Mouse (Mus musculus) limb, embryonic 13.5 days (tissue): ENCODE data around the gene Tardbp. TPM values are rescaled to one million over a fixed set of nuclear protein-coding genes. Genes with fewer than 3 reads are reported as not detected.

ENCODE experiments used
- ATAC-seq: fragments of 200-750 bp; cut with Nextera tagmentation; 2 replicates; pipeline ENCODE4 v1.8.0; 2017; ENCODE audit warnings: low read depth, moderate number of reproducible peaks, moderate TSS enrichment; ENCODE audit not compliant: low FRiP score
- H3K27ac ChIP-seq: fragments of 300-500 bp; sonication (generic); 2 replicates; pipeline ENCODE4 v1.5.1; 2015; ENCODE audit warnings: inconsistent platforms, mild to moderate bottlenecking, moderate library complexity
- H3K27me3 ChIP-seq: fragments of 300-500 bp; sonication (generic); 2 replicates; pipeline ENCODE4 v1.6.1; 2015; ENCODE audit warnings: mild to moderate bottlenecking, inconsistent platforms
- H3K36me3 ChIP-seq: fragments of 300-500 bp; sonication (generic); 2 replicates; pipeline ENCODE4 v1.6.1; 2015; ENCODE audit warnings: inconsistent platforms, mild to moderate bottlenecking, moderate library complexity
- H3K4me1 ChIP-seq: fragments of 300-500 bp; sonication (generic); 2 replicates; pipeline ENCODE4 v1.6.1; 2015; ENCODE audit warnings: inconsistent platforms
- H3K4me2 ChIP-seq: fragments of 300-500 bp; sonication (generic); replicated peaks from 2 replicates; pipeline ENCODE4 v1.6.1; 2015; ENCODE audit warnings: inconsistent platforms, mild to moderate bottlenecking, moderate library complexity
- H3K4me3 ChIP-seq: fragments of 300-500 bp; sonication (generic); 2 replicates; pipeline ENCODE4 v1.5.1; 2015; ENCODE audit warnings: moderate library complexity, mild to moderate bottlenecking, inconsistent platforms
- H3K9ac ChIP-seq: fragments of 300-500 bp; sonication (generic); 2 replicates; pipeline ENCODE4 v1.6.1; 2015; ENCODE audit warnings: mild to moderate bottlenecking, inconsistent platforms
- H3K9me3 ChIP-seq: fragments of 300-500 bp; sonication (generic); 2 replicates; pipeline ENCODE4 v1.6.1; 2016; ENCODE audit warnings: inconsistent platforms
- WGBS: fragments of 180-500 bp; shearing (Covaris S2); methylation state at CpG from one replicate; pipeline ENCODE4 v1.1.7; 2015; 5-methylcytosine and 5-hydroxymethylcytosine counted together
- polyA plus RNA-seq: library from polyadenylated mRNA; unstranded; fragments of >200 nt; fragmentation: Nextera tagmentation; extraction: Ambion mirVana; gene quantifications from 2 replicates; pipeline ENCODE4 v1.2.1, GENCODE M21; 2015

The Tardbp gene
- polyA plus RNA-seq, 1 experiment from 2014 or later: 363 TPM

GRCm38 (mm10) chr4:148656691-148657258, 30.0 kb upstream of the Tardbp start:
- 32% methylated on average over 15 of the region's 15 CpGs for WGBS
- Histone ChIP-seq H3K4me2 (no peak overlapping the region), H3K27ac (no peak overlapping the region), H3K4me1 (peaks cover 5% of the 10 kb centered on the region; the same call in 1 of the 2 replicates), H3K4me3 (no peak overlapping the region), H3K27me3 (peaks cover 7% of the 10 kb centered on the region; the same call in 1 of the 2 replicates), H3K9ac (no peak overlapping the region), H3K36me3 (no peaks in the 10 kb centered on the region), H3K9me3 (no peaks in the 10 kb centered on the region)
- no peak for ATAC-seq

- Histone ChIP-seq H3K4me2 (no peak overlapping the region), H3K27ac (no peak overlapping the region), H3K9ac (no peak overlapping the region), H3K9me3 (no peaks in the 10 kb centered on the region), H3K4me1 (peaks cover 4% of the 10 kb centered on the region; the same call in 1 of the 2 replicates), H3K36me3 (no peaks in the 10 kb centered on the region), H3K27me3 (peaks cover 3% of the 10 kb centered on the region; the same call in 1 of the 2 replicates), H3K4me3 (no peak overlapping the region)
- WGBS: 87% methylated on average over 18 of the region's 18 CpGs
- ATAC-seq: no peak
Measured at GRCm38 (mm10) chr4:148654701-148655398, 28.0 kb upstream of the Tardbp start.

GRCm38 (mm10) chr4:148651045-148651444, 24.2 kb upstream of the Tardbp start:
- no peak overlapping the region for H3K27ac ChIP-seq
- H3K4me3 ChIP-seq: no peak overlapping the region
- no peaks in the 10 kb centered on the region for H3K36me3 ChIP-seq
- H3K9me3 ChIP-seq: no peaks in the 10 kb centered on the region
- H3K4me2 ChIP-seq: no peak overlapping the region
- no peak overlapping the region for H3K9ac ChIP-seq
- WGBS: 75% methylated on average over 9 of the region's 9 CpGs
- H3K4me1 ChIP-seq: no peaks in the 10 kb centered on the region
- no peak for ATAC-seq
- H3K27me3 ChIP-seq: no peaks in the 10 kb centered on the region

DNA sequence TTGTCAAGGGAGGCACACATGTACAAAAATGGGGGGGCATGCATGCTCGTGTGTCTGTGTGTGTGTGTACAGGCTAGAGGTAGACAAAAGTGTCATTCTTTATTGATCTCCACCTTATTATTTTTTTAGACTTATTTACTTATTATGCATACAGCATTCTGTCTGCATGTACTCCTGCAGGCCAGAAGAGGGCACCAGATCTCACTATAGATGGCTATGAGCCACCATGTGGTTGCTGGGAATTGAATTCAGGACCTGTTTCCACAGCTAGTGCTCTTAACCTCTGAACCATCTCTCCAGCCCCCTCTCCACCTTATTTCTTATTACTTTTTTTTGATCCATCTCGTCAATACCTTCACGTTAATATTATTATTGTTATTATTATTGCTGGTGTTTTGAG, 22.5 kb upstream of the Tardbp start:
- H3K4me3 ChIP-seq: no peak overlapping the region
- H3K4me2 ChIP-seq: no peak overlapping the region
- no peak for ATAC-seq
- no peak overlapping the region for H3K27ac ChIP-seq
- no peak overlapping the region for H3K9ac ChIP-seq
- no peaks in the 10 kb centered on the region for H3K4me1 ChIP-seq
- 61% methylated on average over 3 of the region's 3 CpGs for WGBS
- H3K27me3 ChIP-seq: no peaks in the 10 kb centered on the region
- H3K9me3 ChIP-seq: no peaks in the 10 kb centered on the region
- no peaks in the 10 kb centered on the region for H3K36me3 ChIP-seq

- Histone ChIP-seq H3K4me1 (0 out of 2 replicates have a peak, but pooled peaks cover 4% of the 10 kb centered on the region), H3K4me2 (no peak overlapping the region), H3K4me3 (no peak overlapping the region), H3K9me3 (no peaks in the 10 kb centered on the region), H3K27ac (no peak overlapping the region), H3K9ac (no peak overlapping the region), H3K36me3 (no peaks in the 10 kb centered on the region), H3K27me3 (no peaks in the 10 kb centered on the region)
- WGBS: 64% methylated on average over 11 of the region's 11 CpGs
- no peak for ATAC-seq
Measured at GRCm38 (mm10) chr4:148646616-148647015, 19.8 kb upstream of the Tardbp start.

DNA sequence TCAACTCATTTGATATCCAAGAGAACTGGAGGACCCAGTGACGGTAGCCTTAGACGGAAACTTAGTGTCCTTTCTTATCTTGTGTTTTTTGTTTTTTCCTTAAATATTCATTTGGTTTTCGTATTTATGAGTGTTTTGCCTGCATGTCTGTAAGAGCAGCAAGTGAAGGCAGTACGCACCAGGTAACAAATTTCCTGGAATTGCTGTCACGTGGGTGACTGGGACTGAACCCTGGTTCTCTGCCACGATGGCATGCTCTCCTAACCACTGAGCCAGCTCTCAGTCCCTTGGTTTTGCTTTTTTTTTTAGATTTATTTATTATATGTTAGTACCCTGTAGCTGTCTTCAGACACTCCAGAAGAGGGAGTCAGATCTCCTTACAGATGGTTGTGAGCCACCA, 18.1 kb upstream of the Tardbp start:
- Histone ChIP-seq H3K4me2 (no peak overlapping the region), H3K4me1 (0 out of 2 replicates have a peak, but pooled peaks cover 4% of the 10 kb centered on the region), H3K36me3 (no peaks in the 10 kb centered on the region), H3K4me3 (no peak overlapping the region), H3K27me3 (no peaks in the 10 kb centered on the region), H3K27ac (no peak overlapping the region), H3K9me3 (no peaks in the 10 kb centered on the region), H3K9ac (no peak overlapping the region)
- 85% methylated on average over 6 of the region's 6 CpGs for WGBS
- ATAC-seq: no peak

GRCm38 (mm10) chr4:148644157-148644511, 17.3 kb upstream of the Tardbp start:
- 0 out of 2 replicates have a peak, but pooled peaks cover 4% of the 10 kb centered on the region for H3K4me1 ChIP-seq
- no peak overlapping the region for H3K27ac ChIP-seq
- H3K36me3 ChIP-seq: no peaks in the 10 kb centered on the region
- no peaks in the 10 kb centered on the region for H3K27me3 ChIP-seq
- peak; percentile 44; the same call in 1 of the 2 replicates for ATAC-seq
- H3K4me2 ChIP-seq: peak overlapping the region; percentile 51
- no peaks in the 10 kb centered on the region for H3K9me3 ChIP-seq
- H3K4me3 ChIP-seq: peak overlapping the region; percentile 6; the same call in 1 of the 2 replicates
- 3% methylated on average over 9 of the region's 9 CpGs for WGBS
- no peak overlapping the region for H3K9ac ChIP-seq

- ATAC-seq: peak; percentile 26; the same call in 1 of the 2 replicates
Measured at GRCm38 (mm10) chr4:148643291-148644156, 16.7 kb upstream of the Tardbp start, which contains the start of gene Gm572. TSS of gene Gm572 (plus strand) at chr4:148643317.

DNA sequence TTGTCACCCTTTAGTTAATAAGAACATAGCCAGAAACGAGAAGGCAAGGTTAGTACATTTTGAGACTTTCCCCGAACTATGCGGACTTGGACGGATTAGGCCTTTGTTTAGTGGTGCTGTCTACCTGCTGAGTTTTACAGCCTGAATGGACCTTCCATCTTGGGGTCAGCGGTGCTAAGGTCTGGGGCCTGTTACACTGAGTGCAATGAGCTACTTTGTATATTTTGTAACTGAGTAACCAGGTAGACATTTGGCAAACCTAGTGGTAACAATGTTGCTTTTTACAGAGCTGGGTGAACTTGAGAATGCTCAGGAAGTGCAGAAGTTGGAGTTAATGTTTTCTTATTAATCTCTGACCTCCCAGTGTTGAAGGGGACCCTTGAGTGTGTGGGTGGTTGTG, 14.3 kb upstream of the Tardbp start:
- Histone ChIP-seq H3K4me2 (no peak overlapping the region), H3K27me3 (no peaks in the 10 kb centered on the region), H3K36me3 (no peaks in the 10 kb centered on the region), H3K9ac (no peak overlapping the region), H3K4me1 (0 out of 2 replicates have a peak, but pooled peaks cover 4% of the 10 kb centered on the region), H3K9me3 (no peaks in the 10 kb centered on the region), H3K4me3 (no peak overlapping the region), H3K27ac (no peak overlapping the region)
- ATAC-seq: no peak
- 72% methylated on average over 5 of the region's 5 CpGs for WGBS

More at GRCm38 (mm10) chr4:148643291-148644156, 16.7 kb upstream of the Tardbp start, which contains the start of gene Gm572:
- Histone ChIP-seq H3K4me3 (peak within 1 kb of the TSS; percentile 6; the same call in 1 of the 2 replicates), H3K27me3 (no peaks in the 10 kb centered on the region), H3K4me2 (peak within 1 kb of the TSS; percentile 51), H3K9ac (no peak within 1 kb of the TSS), H3K4me1 (0 out of 2 replicates have a peak, but pooled peaks cover 4% of the 10 kb centered on the region), H3K36me3 (no peaks in the 10 kb centered on the region), H3K9me3 (no peaks in the 10 kb centered on the region), H3K27ac (no peak within 1 kb of the TSS)
- 61% methylated on average over 15 of the region's 15 CpGs for WGBS

DNA sequence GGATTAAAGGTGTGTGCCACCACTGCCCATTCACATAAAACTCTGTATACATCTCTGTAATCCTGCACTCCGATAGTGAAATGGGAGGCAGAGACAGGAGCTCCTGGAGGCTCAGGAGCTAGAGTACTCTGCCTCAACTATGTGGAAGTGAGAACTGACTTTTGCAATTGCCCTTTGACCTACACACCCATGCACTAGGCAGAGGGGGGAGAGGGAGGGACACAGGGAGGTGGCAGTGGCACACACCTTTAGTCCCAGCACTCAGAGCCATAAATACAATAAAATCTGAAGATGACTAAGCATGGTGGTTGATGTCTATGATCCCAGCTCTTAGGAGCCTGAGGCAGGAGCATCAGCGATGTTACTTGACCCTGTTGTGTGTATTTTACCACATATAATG, 12.6 kb upstream of the Tardbp start:
- Histone ChIP-seq H3K36me3 (no peaks in the 10 kb centered on the region), H3K27me3 (no peaks in the 10 kb centered on the region), H3K27ac (no peak overlapping the region), H3K9ac (no peak overlapping the region), H3K4me1 (0 out of 2 replicates have a peak, but pooled peaks cover 4% of the 10 kb centered on the region), H3K4me3 (no peak overlapping the region), H3K9me3 (no peaks in the 10 kb centered on the region), H3K4me2 (no peak overlapping the region)
- ATAC-seq: no peak
- WGBS: 77% methylated on average over 2 of the region's 2 CpGs

- 46% methylated on average over 9 of the region's 9 CpGs for WGBS
- no peaks in the 10 kb centered on the region for H3K27me3 ChIP-seq
- no peaks in the 10 kb centered on the region for H3K4me1 ChIP-seq
- H3K9ac ChIP-seq: no peak overlapping the region
- no peak for ATAC-seq
- no peaks in the 10 kb centered on the region for H3K36me3 ChIP-seq
- no peak overlapping the region for H3K4me3 ChIP-seq
- no peaks in the 10 kb centered on the region for H3K9me3 ChIP-seq
- no peak overlapping the region for H3K27ac ChIP-seq
- H3K4me2 ChIP-seq: no peak overlapping the region
Measured at GRCm38 (mm10) chr4:148638302-148638701, 11.5 kb upstream of the Tardbp start.

DNA sequence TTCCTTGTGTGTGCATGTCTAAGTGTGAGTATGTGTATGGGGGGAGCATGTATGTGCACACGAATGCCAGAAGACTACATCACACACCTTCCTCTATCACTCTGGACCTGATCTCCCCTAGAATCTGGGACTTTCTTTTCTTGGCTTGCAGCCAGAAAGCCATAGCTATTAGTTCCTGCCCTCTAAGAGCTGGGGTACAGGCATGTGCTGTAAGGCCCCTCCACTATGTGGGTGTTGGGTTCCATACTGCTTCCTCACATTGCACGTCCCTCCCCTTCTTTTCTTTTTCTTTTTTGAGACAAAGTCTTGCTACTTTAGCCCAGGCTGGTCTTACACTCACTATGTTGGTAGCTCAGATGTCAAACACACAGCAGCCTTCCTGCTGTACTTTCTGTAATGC, 8.5 kb upstream of the Tardbp start:
- Histone ChIP-seq H3K27me3 (no peaks in the 10 kb centered on the region), H3K4me3 (no peak overlapping the region), H3K9me3 (no peaks in the 10 kb centered on the region), H3K27ac (no peak overlapping the region), H3K4me2 (no peak overlapping the region), H3K9ac (no peak overlapping the region), H3K4me1 (no peaks in the 10 kb centered on the region), H3K36me3 (no peaks in the 10 kb centered on the region)
- no peak for ATAC-seq
- 76% methylated on average over 2 of the region's 2 CpGs for WGBS
